Mouse (Mus musculus) T-helper 2 cell (primary cell): Measurements from ENCODE around the gene Stag3.

Experiments used
- in situ Hi-C: fragments of 300-600 bp; cut with MboI, MseI; formaldehyde crosslinking; loops from one replicate; pipeline ENCODE4 v1.15.1; 2025; ENCODE audit warnings: high pct_unique_total_duplicates

The Stag3 gene

GRCm38 (mm10) chr5:138267114-138267513 lies 12.9 kb upstream of the Stag3 start:
- in situ Hi-C loops, result no loop called here

GRCm38 (mm10) chr5:138268980-138269379 lies 11.1 kb upstream of the Stag3 start:
- in situ Hi-C loops, result no loop called here

- in situ Hi-C loops, result no loop called here
These were observed 8.8 kb upstream of the Stag3 start for GRCm38 (mm10) chr5:138271232-138271631.

GRCm38 (mm10) chr5:138272409-138272923 lies 7.6 kb upstream of the Stag3 start, which contains the start of gene Gal3st4:
Gal3st4 (minus strand) TSS chr5:138272840.
- in situ Hi-C loops, result no loop called here

- in situ Hi-C loops, result no loop called here
These were observed 5.9 kb upstream of the Stag3 start for GRCm38 (mm10) chr5:138274186-138274585.

- in situ Hi-C loops, result no loop called here
These were observed 4.6 kb upstream of the Stag3 start for GRCm38 (mm10) chr5:138275216-138276050.

GRCm38 (mm10) chr5:138277994-138278393 lies 2.0 kb upstream of the Stag3 start:
- in situ Hi-C loops, result no loop called here

GRCm38 (mm10) chr5:138280425-138280768 lies 357 bp downstream of the Stag3 start:
- in situ Hi-C loops, result no loop called here

- in situ Hi-C loops, result no loop called here
These were observed 789 bp downstream of the Stag3 start for GRCm38 (mm10) chr5:138280829-138281228.

GRCm38 (mm10) chr5:138281798-138282197 lies 1.8 kb downstream of the Stag3 start:
- in situ Hi-C loops, result no loop called here

- in situ Hi-C loops, result no loop called here
These were observed 3.5 kb downstream of the Stag3 start for GRCm38 (mm10) chr5:138283540-138283939.

GRCm38 (mm10) chr5:138287861-138288260 lies 7.8 kb downstream of the Stag3 start:
- in situ Hi-C loops, result no loop called here

GRCm38 (mm10) chr5:138291638-138292037 lies 11.6 kb downstream of the Stag3 start:
- in situ Hi-C loops, result no loop called here

GRCm38 (mm10) chr5:138294158-138294557 lies 14.1 kb downstream of the Stag3 start:
- in situ Hi-C loops, result no loop called here

- in situ Hi-C loops, result loop anchor here (10.0 kb wide), 1 partner anchor 175 kb away; no protein-coding TSS in a partner anchor
These were observed 19.6 kb downstream of the Stag3 start for GRCm38 (mm10) chr5:138299613-138300012.

GRCm38 (mm10) chr5:138312795-138313194 lies 32.8 kb downstream of the Stag3 start:
- in situ Hi-C loops, result no loop called here

GRCm38 (mm10) chr5:138341661-138342060 lies 61.6 kb downstream of the Stag3 start, which contains the start of gene Pvrig:
Pvrig (plus strand) TSS chr5:138341961.
- in situ Hi-C loops, result loop anchor here (25.0 kb wide), 1 partner anchor 1179 kb away; no protein-coding TSS in a partner anchor

GRCm38 (mm10) chr5:138343216-138343615 lies 63.2 kb downstream of the Stag3 start:
- in situ Hi-C loops, result loop anchor here (25.0 kb wide), 1 partner anchor 1181 kb away; no protein-coding TSS in a partner anchor
